ENCODE assay signal across 8 mouse cellular contexts in genomic region chr16:44138377-44138978, GRCm38 (mm10). TPM values are rescaled to one million over a fixed set of nuclear protein-coding genes. Genes with fewer than 3 reads are reported as not detected.
DNase-seq lines count a peak whose midpoint lies in the region; ATAC-seq and TF ChIP-seq lines count a peak whose summit lies in the region.

No protein-coding gene starts in this region.

- no peak for ATAC-seq in CD4-positive, CD25-positive, alpha-beta regulatory T cell, adult 4 months
- ATAC-seq in lung, embryonic 15.5 days (ENCODE audit: borderline replicate concordance, extremely low read depth, low FRiP score, low TSS enrichment): no peak
- ATAC-seq in granulocyte monocyte progenitor cell, adult 5-6 weeks (replicated peaks; ENCODE audit: poor library complexity, severe bottlenecking): peak; percentile 0; the same call in 1 of the 2 replicates
- ATAC-seq in limb, embryonic 12.5 days (ENCODE audit: insufficient number of reproducible peaks, insufficient read depth, low FRiP score, low TSS enrichment, low read depth): peak; percentile 44; the same call in 1 of the 2 replicates

- no peaks in the 10 kb centered on the region for H3K9me3 ChIP-seq in lung, embryonic 15.5 days
- no peaks in the 10 kb centered on the region for H3K9me3 ChIP-seq in limb, embryonic 12.5 days

- peak overlapping the region; percentile 87 for H3K9ac ChIP-seq in lung, embryonic 15.5 days
- peak overlapping the region; percentile 82 for H3K9ac ChIP-seq in limb, embryonic 12.5 days (replicated peaks)

- DNase-seq in CD4-positive, CD25-positive, alpha-beta regulatory T cell, adult 2 months (ENCODE audit: low read depth, low spot score): peak; percentile 30
- DNase-seq in lung, postnatal 36 days: no peak
- no peak for DNase-seq in natural killer cell, adult 2 months (ENCODE audit: low spot score in 2 of 2)

- H3K4me3 ChIP-seq in lung, embryonic 15.5 days: peak overlapping the region; percentile 100
- H3K4me3 ChIP-seq in limb, embryonic 12.5 days (replicated peaks): peak overlapping the region; percentile 95
- H3K4me3 ChIP-seq in myocyte: peak overlapping the region; percentile 91

- H3K4me1 ChIP-seq in lung, embryonic 15.5 days: peaks cover 16% of the 10 kb centered on the region
- H3K4me1 ChIP-seq in limb, embryonic 12.5 days (replicated peaks): peaks cover 13% of the 10 kb centered on the region

- no peaks in the 10 kb centered on the region for H3K36me3 ChIP-seq in lung, embryonic 15.5 days
- H3K36me3 ChIP-seq in limb, embryonic 12.5 days: no peaks in the 10 kb centered on the region
- H3K36me3 ChIP-seq in myocyte (ENCODE audit: control insufficient read depth, insufficient read depth): no peaks in the 10 kb centered on the region

- peak overlapping the region; percentile 32 for H3ac ChIP-seq in myocyte (ENCODE audit: control insufficient read depth, insufficient read length)

- peak overlapping the region; percentile 66 for H3K4me2 ChIP-seq in lung, embryonic 15.5 days
- peak overlapping the region; percentile 94 for H3K4me2 ChIP-seq in limb, embryonic 12.5 days
- H3K4me2 ChIP-seq in myocyte (ENCODE audit: low read depth): peak overlapping the region; percentile 79

- no peaks in the 10 kb centered on the region for H3K27me3 ChIP-seq in lung, embryonic 15.5 days
- H3K27me3 ChIP-seq in limb, embryonic 12.5 days: no peaks in the 10 kb centered on the region
- no peaks in the 10 kb centered on the region for H3K27me3 ChIP-seq in myocyte (ENCODE audit: control insufficient read depth, insufficient read depth, insufficient read length)

- TF ChIP-seq POLR2A in myocyte (IDR thresholded peaks at IDR 0.05; ENCODE audit: insufficient read length, low read depth): peak; percentile 73

- peaks cover 84% of the 10 kb centered on the region for H3K79me2 ChIP-seq in myocyte (ENCODE audit: control insufficient read depth, insufficient read depth)

- WGBS in lung, embryonic 15.5 days: under 1% methylated on average over 24 of the region's 24 CpGs
- WGBS in limb, embryonic 12.5 days: 2% methylated on average over 24 of the region's 24 CpGs

- peak overlapping the region; percentile 100 for H3K27ac ChIP-seq in lung, embryonic 15.5 days
- peak overlapping the region; percentile 97 for H3K27ac ChIP-seq in limb, embryonic 12.5 days

TF ChIP-seq in myocyte, 11 proteins besides CTCF, POLR2A, EP300 and RAD21:
- TF ChIP-seq E2F4 (IDR thresholded peaks at IDR 0.05; ENCODE audit: insufficient read depth) (no peak), MYOD1 (IDR thresholded peaks at IDR 0.05; ENCODE audit: control insufficient read depth in 1 of 3, insufficient read length in 2 of 3, low read depth in 2 of 3) (no peak), CEBPB (IDR thresholded peaks at IDR 0.05; ENCODE audit: insufficient read depth, poor library complexity, severe bottlenecking) (no peak), POLR2AphosphoS2 (IDR thresholded peaks at IDR 0.05; ENCODE audit: insufficient read length, low read depth) (no peak), REST (IDR thresholded peaks at IDR 0.05; ENCODE audit: insufficient read depth, insufficient read length) (no peak), MAX (IDR thresholded peaks at IDR 0.05; ENCODE audit: low read depth) (no peak), MYOG (IDR thresholded peaks at IDR 0.05; ENCODE audit: control insufficient read depth in 1 of 3, insufficient read depth in 1 of 3, insufficient read length in 2 of 3, low read depth in 2 of 3) (no peak), SRF (IDR thresholded peaks at IDR 0.05; ENCODE audit: control insufficient read depth, insufficient read length, low read depth) (no peak), TCF12 (IDR thresholded peaks at IDR 0.05; ENCODE audit: insufficient read depth, poor library complexity, severe bottlenecking) (no peak), USF1 (IDR thresholded peaks at IDR 0.05; ENCODE audit: low read depth) (no peak), TCF3 (IDR thresholded peaks at IDR 0.05; ENCODE audit: insufficient read length, low read depth) (no peak)

RNA-seq across cellular contexts. Expression of gene Atp6v1a, which starts 1.0 kb away (rescaled TPM):
- 10 to 100 TPM; 33.4 to 41.1 TPM for polyA plus RNA-seq in CD4-positive, CD25-positive, alpha-beta regulatory T cell, adult 4 months (2017; shearing (Covaris generic))
- 49.6 and 51.3 TPM in 2 replicates for polyA plus RNA-seq in lung, embryonic 15.5 days (2015; fragmentation: Nextera tagmentation; extraction: Ambion mirVana)
- total RNA-seq in granulocyte monocyte progenitor cell, adult 5-6 weeks (2014; fragmentation: Nextera tagmentation): 34.9 and 41.3 TPM in 2 replicates
- total RNA-seq in granulocyte monocyte progenitor cell, adult 5-6 weeks (2017): 66.0 and 90.2 TPM in 2 replicates
- polyA plus RNA-seq in limb, embryonic 12.5 days (2016; fragmentation: Nextera tagmentation; extraction: Ambion mirVana): 34.2 and 43.7 TPM in 2 replicates
- 28.7 TPM for polyA plus RNA-seq in myocyte (2012; fragmentation: generic; extraction: Trizol)

RNA-seq across cellular contexts. Expression of gene Naa50, which starts 1.2 kb away (rescaled TPM):
- 10 to 100 TPM; 22.0 to 22.1 TPM for polyA plus RNA-seq in CD4-positive, CD25-positive, alpha-beta regulatory T cell, adult 4 months (2017; shearing (Covaris generic))
- polyA plus RNA-seq in lung, embryonic 15.5 days (2015; fragmentation: Nextera tagmentation; extraction: Ambion mirVana): 113 and 115 TPM in 2 replicates
- 91.4 and 104 TPM in 2 replicates for total RNA-seq in granulocyte monocyte progenitor cell, adult 5-6 weeks (2014; fragmentation: Nextera tagmentation)
- total RNA-seq in granulocyte monocyte progenitor cell, adult 5-6 weeks (2017): 121 and 139 TPM in 2 replicates
- polyA plus RNA-seq in limb, embryonic 12.5 days (2016; fragmentation: Nextera tagmentation; extraction: Ambion mirVana): 121 and 130 TPM in 2 replicates
- 34.7 TPM for polyA plus RNA-seq in myocyte (2012; fragmentation: generic; extraction: Trizol)

RNA-seq across cellular contexts. Expression of gene Usf3, which starts 34.6 kb away (rescaled TPM):
- polyA plus RNA-seq in CD4-positive, CD25-positive, alpha-beta regulatory T cell, adult 4 months (2017; shearing (Covaris generic)): 1 to 10 TPM; 3.9 to 5.2 TPM
- polyA plus RNA-seq in lung, embryonic 15.5 days (2015; fragmentation: Nextera tagmentation; extraction: Ambion mirVana): 3.3 and 3.6 TPM in 2 replicates
- 19.0 and 21.3 TPM in 2 replicates for total RNA-seq in granulocyte monocyte progenitor cell, adult 5-6 weeks (2014; fragmentation: Nextera tagmentation)
- 9.1 and 10.2 TPM in 2 replicates for total RNA-seq in granulocyte monocyte progenitor cell, adult 5-6 weeks (2017)
- polyA plus RNA-seq in limb, embryonic 12.5 days (2016; fragmentation: Nextera tagmentation; extraction: Ambion mirVana): 3.6 and 4.5 TPM in 2 replicates
- 3.5 TPM for polyA plus RNA-seq in myocyte (2012; fragmentation: generic; extraction: Trizol)

Comparison
In these comparisons a context has a peak if more than half of its experiments do, and no peak if none do; other contexts are left out.
1. ATAC-seq: peak in granulocyte monocyte progenitor cell, adult 5-6 weeks (single experiment) and limb, embryonic 12.5 days (single experiment); none in CD4-positive, CD25-positive, alpha-beta regulatory T cell, adult 4 months (single experiment) and lung, embryonic 15.5 days (single experiment).
2. Peak in every context shown above with its lines, with median percentiles within 50 percentile points of each other: H3K4me2 ChIP-seq and H3K4me3 ChIP-seq.